Mouse (Mus musculus): Measurements from ENCODE around the gene Nudt9.

GRCm38 (mm10) chr5:104021597-104022378 is 24.3 kb upstream of the Nudt9 start, which contains the start of gene Hsd17b11:
- TF ChIP-seq CTCF (IDR thresholded peaks at IDR 0.05; ENCODE audit: insufficient read depth, low read depth, low read length) (no peak), POLR2A (IDR thresholded peaks at IDR 0.05; ENCODE audit: insufficient read depth, low read depth, low read length) (no peak; the same call in 1 of the 2 replicates)
